Mouse (Mus musculus) erythroblast, embryonic 14.5 days (primary cell): Measurements from ENCODE around the gene Sp3.

Experiments
- GATA1 ChIP-seq: IDR thresholded peaks from 2 replicates; pipeline ENCODE4 v1.6.1; 2012; ENCODE audit warnings: low read length, inconsistent platforms, mixed read lengths
- TAL1 ChIP-seq: IDR thresholded peaks from 3 replicates; pipeline ENCODE4 v1.6.1; 2012; ENCODE audit warnings: low read length, inconsistent platforms, mixed read lengths

GRCm38 (mm10) chr2:72935937-72936336, 44.3 kb downstream of the Sp3 start:
- no peak for TF ChIP-seq GATA1
- no peak for TF ChIP-seq TAL1
